Mouse (Mus musculus): ENCODE measurements around the gene Tmem82. TPM values are rescaled to one million over a fixed set of nuclear protein-coding genes. Genes with fewer than 3 reads are reported as not detected.

Tmem82 gene
- polyA plus RNA-seq (2017; shearing (Covaris generic)): 0.17 TPM

DNA sequence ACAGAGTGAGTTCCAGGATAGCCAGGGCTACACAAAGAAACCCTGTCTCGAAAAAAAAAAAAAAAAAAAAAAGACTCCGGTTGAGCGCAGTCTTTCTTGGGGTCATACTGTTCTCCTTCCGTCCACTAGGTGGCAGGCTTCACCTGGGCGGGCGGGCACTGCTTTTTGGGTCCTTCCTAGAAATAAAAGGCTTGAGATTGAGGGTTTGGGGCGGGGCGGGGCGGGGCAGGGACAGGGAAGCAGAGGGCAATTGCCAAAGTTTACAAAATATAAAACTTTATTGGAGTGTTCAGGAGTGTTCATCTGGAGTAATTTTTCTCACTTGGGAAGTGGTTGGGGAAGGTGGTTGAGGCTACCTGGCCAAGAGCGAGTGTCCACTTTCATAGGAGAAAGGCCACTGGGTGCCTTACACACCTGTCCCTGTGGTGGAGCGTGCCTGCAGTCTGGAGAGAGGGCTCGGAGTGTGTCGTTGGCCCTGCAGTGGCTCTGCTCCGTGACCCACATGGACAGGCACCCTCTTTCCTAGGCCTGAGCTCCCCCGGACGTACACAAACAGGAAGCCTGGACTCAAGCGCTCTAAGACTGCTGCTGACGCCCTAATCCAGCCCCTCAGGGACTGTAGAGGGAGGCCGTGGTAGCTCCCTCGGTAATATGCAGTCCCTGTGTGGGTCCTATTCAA lies at the start of gene Tmem82:
Tmem82 (minus strand) TSS at position 69 of the 679 bp plus-strand sequence.

DNA sequence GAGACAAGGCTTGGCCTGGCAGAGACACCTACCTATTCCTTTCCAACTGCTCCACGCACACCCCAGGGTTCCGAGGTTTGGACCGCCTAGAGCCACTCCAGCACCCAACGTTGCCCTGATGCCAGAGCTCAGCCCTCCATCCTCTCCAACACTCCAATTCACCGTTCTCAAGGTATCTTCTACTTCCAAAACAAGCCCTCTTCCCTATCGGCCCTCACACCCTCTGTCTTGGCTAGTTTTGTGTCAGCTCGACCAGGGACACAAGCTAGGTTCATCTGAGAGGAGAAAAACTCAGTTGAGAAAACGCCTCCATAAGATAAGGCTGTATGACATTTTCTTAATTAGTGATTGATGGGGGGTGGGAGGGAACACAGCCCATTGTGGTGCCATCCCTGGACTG lies 46.4 kb upstream of the Tmem82 start, which contains the start of gene Plekhm2:
Plekhm2 (minus strand) TSS at position 101 of the 400 bp plus-strand sequence.

DNA sequence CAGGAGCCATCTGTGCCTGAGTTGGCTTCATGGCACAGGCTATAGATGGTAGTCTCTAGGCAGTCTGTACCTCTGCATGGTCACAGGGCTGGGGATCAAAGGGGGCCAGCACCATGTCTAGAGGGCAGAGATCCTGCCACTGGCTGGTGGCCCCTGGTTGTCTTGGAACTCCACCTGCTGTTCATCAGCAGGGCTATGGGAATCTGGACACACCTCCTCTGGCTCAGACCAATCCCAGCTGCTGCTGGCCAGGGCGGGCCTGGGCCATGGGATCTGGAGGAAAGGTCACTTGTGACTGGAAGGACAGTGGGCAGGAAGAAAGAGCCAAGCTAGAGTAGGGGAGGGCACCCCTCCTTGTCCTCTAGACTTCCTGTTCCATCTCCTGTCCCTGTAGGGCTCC lies 5.2 kb upstream of the Tmem82 start, which contains the start of gene Slc25a34:
Slc25a34 (minus strand) TSS at position 156 of the 400 bp plus-strand sequence.

DNA sequence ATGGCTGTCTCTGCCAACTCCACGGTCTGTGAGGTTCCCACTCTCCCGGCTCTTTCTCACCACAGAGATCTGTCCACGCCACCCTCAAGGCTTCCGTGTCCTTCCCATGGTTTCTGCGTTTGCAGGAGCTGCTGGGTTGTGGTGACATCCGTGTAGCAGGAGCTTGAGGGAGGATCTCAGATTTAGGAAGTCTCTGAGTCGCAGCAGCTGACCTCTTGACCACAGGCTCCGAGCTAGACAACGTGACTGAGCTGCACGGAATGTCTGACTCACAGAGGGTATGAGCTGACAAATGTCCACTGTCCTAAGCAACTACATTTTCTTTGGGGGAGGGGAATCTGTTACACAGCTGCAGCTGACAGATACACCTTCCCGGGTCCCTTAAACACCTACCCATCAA lies 12.6 kb downstream of the Tmem82 start, which contains the start of gene Fblim1:
Fblim1 (minus strand) TSS at position 236 of the 400 bp plus-strand sequence.

Other genes with a start within 250 kb of the Tmem82 start
- not detected for gene Clcnka, start 219.9 kb downstream of the Tmem82 start, polyA plus RNA-seq (2017; shearing (Covaris generic))
- not detected for gene Clcnkb, start 202.6 kb downstream of the Tmem82 start, polyA plus RNA-seq (2017; shearing (Covaris generic))
- gene Hspb7, start 197.9 kb downstream of the Tmem82 start, polyA plus RNA-seq (2017; shearing (Covaris generic)): not detected
- not detected for gene Srarp, start 182.5 kb downstream of the Tmem82 start, polyA plus RNA-seq (2017; shearing (Covaris generic))
- 42.6 TPM for gene Zbtb17, start 174.0 kb downstream of the Tmem82 start, polyA plus RNA-seq (2017; shearing (Covaris generic))
- gene Spen, start 80.0 kb downstream of the Tmem82 start, polyA plus RNA-seq (2017; shearing (Covaris generic)): 7.7 TPM
- gene Fblim1, start 12.5 kb downstream of the Tmem82 start, polyA plus RNA-seq (2017; shearing (Covaris generic)): not detected
- gene Slc25a34, start 5.2 kb upstream of the Tmem82 start, polyA plus RNA-seq (2017; shearing (Covaris generic)): 0.10 TPM
- gene Plekhm2, start 46.3 kb upstream of the Tmem82 start, polyA plus RNA-seq (2017; shearing (Covaris generic)): 5.8 TPM
- gene Rsc1a1, start 67.0 kb upstream of the Tmem82 start, polyA plus RNA-seq (2017; shearing (Covaris generic)): not detected
- gene Ddi2, start 104.8 kb upstream of the Tmem82 start, polyA plus RNA-seq (2017; shearing (Covaris generic)): 4.7 TPM
- gene Agmat, start 128.0 kb upstream of the Tmem82 start, polyA plus RNA-seq (2017; shearing (Covaris generic)): not detected
- gene Dnajc16, start 172.3 kb upstream of the Tmem82 start, polyA plus RNA-seq (2017; shearing (Covaris generic)): 5.1 TPM
- 18.5 TPM for gene Casp9, start 175.0 kb upstream of the Tmem82 start, polyA plus RNA-seq (2017; shearing (Covaris generic))
- gene Cela2a, start 207.5 kb upstream of the Tmem82 start, polyA plus RNA-seq (2017; shearing (Covaris generic)): not detected
- not detected for gene Ctrc, start 227.7 kb upstream of the Tmem82 start, polyA plus RNA-seq (2017; shearing (Covaris generic))

All from CD4-positive, CD25-positive, alpha-beta regulatory T cell, adult 9 weeks (primary cell).